Mouse (Mus musculus) myocyte (in vitro differentiated cells): ENCODE data around the gene Cd151. TPM values are rescaled to one million over a fixed set of nuclear protein-coding genes. Genes with fewer than 3 reads are reported as not detected.

Experiments used
- H3K27me3 ChIP-seq: one replicate; pipeline ENCODE4 v1.6.1; 2011; ENCODE audit not compliant: control insufficient read depth, insufficient read depth, insufficient read length
- H3K36me3 ChIP-seq: one replicate; pipeline ENCODE4 v1.6.1; 2011; ENCODE audit not compliant: control insufficient read depth, insufficient read depth
- H3K4me2 ChIP-seq: one replicate; pipeline ENCODE4 v1.6.1; 2011; ENCODE audit warnings: low read depth, control low read depth
- H3K4me3 ChIP-seq: one replicate; pipeline ENCODE4 v1.5.1; 2011; ENCODE audit warnings: mild to moderate bottlenecking, control low read depth, moderate library complexity
- H3K79me2 ChIP-seq: one replicate; pipeline ENCODE4 v1.6.1; 2011; ENCODE audit not compliant: control insufficient read depth, insufficient read depth
- H3ac ChIP-seq: one replicate; pipeline ENCODE4 v1.6.1; 2011; ENCODE audit not compliant: control insufficient read depth, insufficient read length
- CEBPB ChIP-seq: IDR thresholded peaks from 2 replicates; pipeline ENCODE4 v1.6.1; 2011; ENCODE audit warnings: mild to moderate bottlenecking, moderate library complexity; ENCODE audit not compliant: poor library complexity, insufficient read depth, severe bottlenecking
- E2F4 ChIP-seq: IDR thresholded peaks from one replicate; pipeline ENCODE4 v1.6.1; 2011; ENCODE audit warnings: mild to moderate bottlenecking, control low read depth, moderate library complexity; ENCODE audit not compliant: insufficient read depth
- MAX ChIP-seq: IDR thresholded peaks from one replicate; pipeline ENCODE4 v1.6.1; 2011; ENCODE audit warnings: low read depth, mild to moderate bottlenecking, control low read depth
- MYOG ChIP-seq, 3 experiments: IDR thresholded peaks; one replicate each; pipeline ENCODE4 v1.6.1; 2011; ENCODE audit warnings: control low read depth in 2 of 3, low read depth in 2 of 3, mild to moderate bottlenecking in 2 of 3; ENCODE audit not compliant: insufficient read length in 2 of 3, control insufficient read depth in 1 of 3, insufficient read depth in 1 of 3
- POLR2A ChIP-seq: IDR thresholded peaks from one replicate; pipeline ENCODE4 v1.6.1; 2011; ENCODE audit warnings: low read depth, mild to moderate bottlenecking, control low read depth, moderate library complexity; ENCODE audit not compliant: insufficient read length
- POLR2AphosphoS2 ChIP-seq: IDR thresholded peaks from one replicate; pipeline ENCODE4 v1.6.1; 2011; ENCODE audit warnings: low read depth, control low read depth; ENCODE audit not compliant: insufficient read length
- REST ChIP-seq: IDR thresholded peaks from one replicate; pipeline ENCODE4 v1.6.1; 2011; ENCODE audit warnings: mild to moderate bottlenecking, control low read depth, moderate library complexity; ENCODE audit not compliant: insufficient read depth, insufficient read length
- SRF ChIP-seq: IDR thresholded peaks from one replicate; pipeline ENCODE4 v1.6.1; 2011; ENCODE audit warnings: low read depth; ENCODE audit not compliant: control insufficient read depth, insufficient read length
- TCF12 ChIP-seq: IDR thresholded peaks from one replicate; pipeline ENCODE4 v1.6.1; 2011; ENCODE audit warnings: mild to moderate bottlenecking, control low read depth; ENCODE audit not compliant: poor library complexity, insufficient read depth, severe bottlenecking
- TCF3 ChIP-seq: IDR thresholded peaks from one replicate; pipeline ENCODE4 v1.6.1; 2011; ENCODE audit warnings: low read depth, control low read depth; ENCODE audit not compliant: insufficient read length
- USF1 ChIP-seq: IDR thresholded peaks from one replicate; pipeline ENCODE4 v1.6.1; 2011; ENCODE audit warnings: low read depth, mild to moderate bottlenecking, control low read depth, moderate library complexity
- polyA plus RNA-seq: library from polyadenylated mRNA; unstranded; fragments of >200 nt; fragmentation: generic; extraction: Trizol; gene quantifications from one replicate; pipeline ENCODE4 v1.2.1, GENCODE M21; 2012; ENCODE audit warnings: missing spikeins

The Cd151 gene
- polyA plus RNA-seq, 1 experiment: 267 TPM

- Histone ChIP-seq H3K79me2 (peaks cover 67% of the 10 kb centered on the region), H3ac (peak overlapping the region; percentile 72), H3K4me3 (peak overlapping the region; percentile 80), H3K36me3 (peaks cover 9% of the 10 kb centered on the region), H3K27me3 (no peaks in the 10 kb centered on the region), H3K4me2 (peak overlapping the region; percentile 95)
- TF ChIP-seq E2F4 (no peak), POLR2AphosphoS2 (peak; percentile 15)
Measured at GRCm38 (mm10) chr7:141476981-141477370, 9.8 kb downstream of the Cd151 start.

- TF ChIP-seq USF1: no peak
- TF ChIP-seq POLR2AphosphoS2: peak; percentile 50
- Histone ChIP-seq H3K4me2 (peak overlapping the region; percentile 95), H3K27me3 (no peaks in the 10 kb centered on the region), H3K79me2 (peaks cover 60% of the 10 kb centered on the region), H3K4me3 (peak overlapping the region; percentile 80), H3ac (no peak overlapping the region), H3K36me3 (peaks cover 2% of the 10 kb centered on the region)
Measured at GRCm38 (mm10) chr7:141477578-141478269, 10.5 kb downstream of the Cd151 start.

GRCm38 (mm10) chr7:141478270-141478748 lies 11.1 kb downstream of the Cd151 start:
- no peaks in the 10 kb centered on the region for H3K27me3 ChIP-seq
- no peak overlapping the region for H3ac ChIP-seq
- no peaks in the 10 kb centered on the region for H3K36me3 ChIP-seq
- peaks cover 56% of the 10 kb centered on the region for H3K79me2 ChIP-seq
- H3K4me3 ChIP-seq: no peak overlapping the region
- no peak for TF ChIP-seq MAX
- no peak for TF ChIP-seq E2F4
- TF ChIP-seq REST: no peak
- no peak for TF ChIP-seq CEBPB
- TF ChIP-seq POLR2A: no peak
- no peak for TF ChIP-seq USF1
- H3K4me2 ChIP-seq: peak overlapping the region; percentile 95

- no peak for TF ChIP-seq E2F4
- TF ChIP-seq MAX: no peak
- TF ChIP-seq CEBPB: no peak
- no peak for TF ChIP-seq SRF
- no peak for TF ChIP-seq TCF3
- TF ChIP-seq POLR2AphosphoS2: no peak
- TF ChIP-seq POLR2A: no peak
- TF ChIP-seq USF1: no peak
- no peak for TF ChIP-seq TCF12
- H3K36me3 ChIP-seq: no peaks in the 10 kb centered on the region
- no peaks in the 10 kb centered on the region for H3K27me3 ChIP-seq
- no peak overlapping the region for H3ac ChIP-seq
- no peak overlapping the region for H3K4me2 ChIP-seq
- no peak overlapping the region for H3K4me3 ChIP-seq
- peaks cover 44% of the 10 kb centered on the region for H3K79me2 ChIP-seq
Measured at GRCm38 (mm10) chr7:141480842-141481497, 13.8 kb downstream of the Cd151 start.

GRCm38 (mm10) chr7:141481498-141482401 lies 14.6 kb downstream of the Cd151 start:
- Histone ChIP-seq H3ac (no peak overlapping the region), H3K4me2 (no peak overlapping the region), H3K27me3 (no peaks in the 10 kb centered on the region), H3K79me2 (peaks cover 44% of the 10 kb centered on the region), H3K4me3 (no peak overlapping the region), H3K36me3 (peaks cover 4% of the 10 kb centered on the region)
- TF ChIP-seq MYOG (IDR thresholded peaks at IDR 0.05; ENCODE audit: control insufficient read depth in 1 of 3, insufficient read depth in 1 of 3, insufficient read length in 2 of 3, low read depth in 2 of 3) (no peak), POLR2A (no peak)
